Mouse (Mus musculus): Measurements from ENCODE around the gene Rai1. TPM values are rescaled to one million over a fixed set of nuclear protein-coding genes. Genes with fewer than 3 reads are reported as not detected.

Gene Rai1
- polyA plus RNA-seq (2016; fragmentation: Nextera tagmentation; extraction: Ambion mirVana), result 25.3 and 31.0 TPM in 2 replicates

DNA sequence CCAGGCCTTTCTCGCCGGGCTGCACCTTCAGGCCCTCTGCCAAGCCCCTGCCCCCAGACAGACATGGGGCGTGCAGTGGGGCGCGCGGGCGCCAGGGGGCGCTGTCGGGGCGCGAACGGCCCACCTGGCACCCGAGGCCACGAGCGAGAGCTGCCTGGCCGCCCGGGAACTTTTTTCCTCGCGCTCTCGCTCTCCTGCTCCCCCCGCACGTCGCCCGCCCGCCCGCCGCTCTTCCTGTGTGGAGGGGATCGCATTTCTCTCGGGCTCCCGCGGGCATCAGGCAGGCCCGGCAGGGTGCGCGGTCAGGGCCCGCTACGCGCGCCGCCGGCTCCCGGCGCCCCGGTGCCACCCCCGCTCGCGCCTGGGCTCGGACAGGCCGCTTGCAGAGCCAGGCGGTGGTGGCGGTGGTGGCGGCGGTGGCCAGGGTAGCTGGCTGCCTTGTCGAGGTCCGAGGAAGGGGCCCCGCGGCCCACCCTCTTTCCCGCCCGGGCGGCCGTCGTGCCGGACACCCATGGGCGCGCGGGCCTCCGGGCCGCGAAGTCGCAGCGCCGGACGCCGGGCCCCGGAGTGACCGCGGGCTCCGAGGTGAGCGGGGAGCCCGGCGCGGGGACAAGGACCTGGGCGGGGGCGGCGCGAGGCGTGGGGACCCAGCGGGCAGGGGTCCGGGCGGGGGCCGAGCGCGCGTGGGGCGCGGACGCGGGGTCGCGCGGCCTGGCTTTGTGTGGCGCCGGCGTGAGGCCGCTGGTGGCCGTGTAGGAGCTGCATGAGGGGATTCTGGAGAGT is at the start of gene Rai1:
Gene Rai1, plus strand, starts transcription at position 204 of the 783 bp plus-strand sequence.
- Histone ChIP-seq H3K27me3 (ENCODE audit: insufficient read depth, poor library complexity, severe bottlenecking) (no peaks in the 10 kb centered on the region), H3K36me3 (no peaks in the 10 kb centered on the region), H3K27ac (peak within 1 kb of the TSS; percentile 99), H3K4me1 (replicated peaks) (peaks cover 54% of the 10 kb centered on the region), H3K9me3 (no peaks in the 10 kb centered on the region), H3K4me3 (peak within 1 kb of the TSS; percentile 91)
- under 1% methylated on average over 105 of the region's 105 CpGs for WGBS
- peak; percentile 92 for DNase-seq (ENCODE audit: low spot score)

DNA sequence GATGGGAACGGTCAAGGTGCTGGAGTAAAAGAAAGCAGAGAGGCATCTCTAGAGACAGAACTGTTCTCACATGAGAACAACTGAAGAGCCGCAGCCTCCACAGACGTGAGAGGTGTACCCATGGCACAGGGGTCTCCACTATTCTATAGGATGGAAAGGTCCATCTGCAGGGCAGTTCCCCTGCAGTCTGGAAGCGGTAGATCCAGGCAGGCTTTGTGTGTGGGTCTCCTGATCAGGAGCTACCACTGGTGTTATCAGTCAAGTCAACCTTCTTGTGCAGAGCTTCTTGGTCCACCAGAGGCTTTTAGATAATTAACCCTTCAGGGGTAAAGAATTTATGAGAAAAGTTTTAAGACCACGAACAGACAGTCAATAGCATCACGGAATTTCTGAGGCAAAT is 48.3 kb upstream of the Rai1 start:
- WGBS, result 83% methylated on average over 6 of the region's 6 CpGs

DNA sequence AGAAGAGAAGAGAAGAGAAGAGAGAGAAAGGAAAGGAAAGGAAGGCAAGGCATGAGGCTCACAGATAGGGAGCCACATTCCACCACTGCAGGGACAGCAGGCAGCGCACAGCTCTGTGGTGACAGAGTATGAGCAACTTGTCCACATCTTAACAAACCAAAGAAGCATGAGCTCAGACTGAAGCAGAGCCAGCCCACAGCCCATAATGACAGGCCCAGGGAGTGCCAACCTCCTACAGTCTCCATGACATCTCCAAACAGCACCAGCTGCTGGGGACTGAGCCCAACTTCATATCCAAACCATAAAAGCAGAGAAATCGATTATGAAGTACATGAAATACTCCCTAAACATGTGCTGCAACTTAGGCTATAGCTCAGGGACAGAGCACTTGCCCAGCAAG is 46.8 kb upstream of the Rai1 start:
- Histone ChIP-seq H3K27me3 (ENCODE audit: insufficient read depth, poor library complexity, severe bottlenecking) (no peaks in the 10 kb centered on the region), H3K27ac (no peak overlapping the region), H3K4me3 (no peak overlapping the region), H3K9me3 (no peaks in the 10 kb centered on the region), H3K4me1 (replicated peaks) (no peaks in the 10 kb centered on the region), H3K36me3 (no peaks in the 10 kb centered on the region)
- DNase-seq (ENCODE audit: low spot score), result no peak
- 80% methylated on average over 2 of the region's 2 CpGs for WGBS

More for the DNA sequence above, 48.3 kb upstream of the Rai1 start:
- no peaks in the 10 kb centered on the region for H3K9me3 ChIP-seq
- no peak overlapping the region for H3K4me3 ChIP-seq
- H3K36me3 ChIP-seq, result no peaks in the 10 kb centered on the region
- no peak overlapping the region for H3K27ac ChIP-seq
- H3K27me3 ChIP-seq (ENCODE audit: insufficient read depth, poor library complexity, severe bottlenecking), result peaks cover 2% of the 10 kb centered on the region; the same call in 1 of the 2 replicates
- H3K4me1 ChIP-seq (replicated peaks), result no peaks in the 10 kb centered on the region
- DNase-seq (ENCODE audit: low spot score), result no peak

DNA sequence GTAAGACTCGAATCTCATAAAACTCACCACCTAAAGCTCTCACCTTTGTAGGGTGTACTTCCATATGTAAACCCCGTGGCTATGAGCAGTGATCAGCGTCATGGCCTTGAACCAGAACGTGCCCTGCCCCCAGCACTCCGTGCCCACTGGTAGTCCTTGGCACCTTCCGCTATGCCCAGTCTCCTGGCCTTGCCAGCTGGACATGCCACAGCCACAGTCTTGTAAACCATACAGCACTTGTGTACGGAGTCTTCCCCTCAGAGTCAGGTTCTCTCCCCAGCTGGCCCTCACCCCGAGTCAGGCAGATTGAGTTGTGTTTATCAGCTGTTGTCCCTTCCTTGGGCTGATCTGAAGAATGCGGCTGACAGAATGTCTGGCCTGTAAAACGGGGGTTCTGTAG is 46.4 kb upstream of the Rai1 start:
- DNase-seq (ENCODE audit: low spot score), result no peak
- 86% methylated on average over 10 of the region's 10 CpGs for WGBS
- no peaks in the 10 kb centered on the region for H3K36me3 ChIP-seq
- no peaks in the 10 kb centered on the region for H3K27me3 ChIP-seq (ENCODE audit: insufficient read depth, poor library complexity, severe bottlenecking)
- H3K4me1 ChIP-seq (replicated peaks), result no peaks in the 10 kb centered on the region
- H3K4me3 ChIP-seq, result no peak overlapping the region
- no peaks in the 10 kb centered on the region for H3K9me3 ChIP-seq
- no peak overlapping the region for H3K27ac ChIP-seq

DNA sequence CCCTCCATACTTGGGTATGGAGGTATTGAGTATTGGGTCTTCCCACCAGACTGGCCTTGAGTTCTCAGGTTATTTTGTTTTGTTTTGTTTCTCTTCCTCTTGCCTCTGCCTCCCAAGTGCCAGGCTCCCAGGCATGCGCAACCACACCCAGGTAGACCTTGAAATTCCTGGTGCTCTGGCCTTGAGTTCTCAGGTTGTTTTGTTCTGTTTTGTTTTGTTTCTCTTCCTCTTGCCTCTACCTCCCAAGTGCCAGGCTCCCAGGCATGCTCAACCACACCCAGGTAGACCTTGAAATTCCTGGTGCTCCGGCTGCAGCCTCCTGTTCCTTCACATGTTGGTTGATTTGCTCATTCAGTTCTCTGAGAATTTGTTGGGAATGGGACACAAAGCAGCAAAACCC is 44.8 kb upstream of the Rai1 start:
- no peak for DNase-seq (ENCODE audit: low spot score)
- no peak overlapping the region for H3K27ac ChIP-seq
- H3K4me1 ChIP-seq (replicated peaks), result no peaks in the 10 kb centered on the region
- no peaks in the 10 kb centered on the region for H3K36me3 ChIP-seq
- no peaks in the 10 kb centered on the region for H3K27me3 ChIP-seq (ENCODE audit: insufficient read depth, poor library complexity, severe bottlenecking)
- H3K4me3 ChIP-seq, result no peak overlapping the region
- H3K9me3 ChIP-seq, result no peaks in the 10 kb centered on the region
- 94% methylated on average over 2 of the region's 2 CpGs for WGBS

DNA sequence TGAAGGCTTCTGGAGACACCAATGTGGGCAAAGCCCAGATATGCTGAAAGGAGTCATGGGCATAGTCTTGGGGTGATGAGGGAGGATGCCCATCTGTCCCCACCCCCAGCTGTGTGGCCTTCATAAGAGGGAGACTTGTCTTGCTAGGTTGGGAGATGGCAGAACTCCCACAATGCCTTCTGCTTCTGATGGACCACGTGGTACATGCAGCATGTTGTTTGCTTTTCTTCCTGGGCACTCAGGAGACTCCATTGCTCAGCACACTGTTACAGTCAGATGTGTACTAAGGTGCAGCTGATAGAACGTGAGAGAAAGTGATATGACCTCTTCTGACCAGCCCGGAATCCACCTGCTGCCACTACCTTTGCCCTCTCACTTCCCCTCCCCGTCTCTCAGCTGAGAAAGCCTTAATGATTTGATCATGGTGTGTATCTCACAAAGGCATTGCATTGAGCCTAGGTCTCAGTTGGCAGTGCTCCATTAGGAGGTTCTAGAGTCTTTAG is 43.3 kb upstream of the Rai1 start:
- 78% methylated on average over 4 of the region's 4 CpGs for WGBS

DNA sequence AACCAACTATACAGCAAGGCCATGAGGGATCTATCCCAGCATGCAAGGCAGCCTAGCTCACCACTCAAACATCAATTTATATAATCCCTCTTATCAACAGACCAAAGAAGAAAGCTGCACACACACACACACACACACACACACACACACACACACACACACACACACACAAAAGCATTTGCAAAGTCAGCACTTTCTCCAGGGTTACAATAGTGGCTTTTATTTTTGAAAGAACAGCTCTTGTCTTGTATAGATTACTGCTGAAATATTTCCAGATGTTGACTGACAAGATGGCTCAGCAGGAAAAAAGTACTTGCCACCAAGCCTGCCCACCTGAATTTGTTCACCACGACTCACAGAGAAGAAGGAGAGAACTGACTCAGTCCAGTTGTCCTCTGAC is 39.5 kb upstream of the Rai1 start:
- WGBS, result 57% methylated on average over 1 of the region's 1 CpGs
- H3K9me3 ChIP-seq, result no peaks in the 10 kb centered on the region
- no peak for DNase-seq (ENCODE audit: low spot score)
- H3K27me3 ChIP-seq (ENCODE audit: insufficient read depth, poor library complexity, severe bottlenecking), result no peaks in the 10 kb centered on the region
- H3K27ac ChIP-seq, result no peak overlapping the region
- H3K4me3 ChIP-seq, result no peak overlapping the region
- H3K4me1 ChIP-seq (replicated peaks), result no peaks in the 10 kb centered on the region
- no peaks in the 10 kb centered on the region for H3K36me3 ChIP-seq

More for the DNA sequence above, 43.3 kb upstream of the Rai1 start:
- H3K4me1 ChIP-seq (replicated peaks), result no peaks in the 10 kb centered on the region
- H3K36me3 ChIP-seq, result no peaks in the 10 kb centered on the region
- DNase-seq (ENCODE audit: low spot score), result no peak
- no peak overlapping the region for H3K27ac ChIP-seq
- H3K27me3 ChIP-seq (ENCODE audit: insufficient read depth, poor library complexity, severe bottlenecking), result no peaks in the 10 kb centered on the region
- no peaks in the 10 kb centered on the region for H3K9me3 ChIP-seq
- H3K4me3 ChIP-seq, result no peak overlapping the region

DNA sequence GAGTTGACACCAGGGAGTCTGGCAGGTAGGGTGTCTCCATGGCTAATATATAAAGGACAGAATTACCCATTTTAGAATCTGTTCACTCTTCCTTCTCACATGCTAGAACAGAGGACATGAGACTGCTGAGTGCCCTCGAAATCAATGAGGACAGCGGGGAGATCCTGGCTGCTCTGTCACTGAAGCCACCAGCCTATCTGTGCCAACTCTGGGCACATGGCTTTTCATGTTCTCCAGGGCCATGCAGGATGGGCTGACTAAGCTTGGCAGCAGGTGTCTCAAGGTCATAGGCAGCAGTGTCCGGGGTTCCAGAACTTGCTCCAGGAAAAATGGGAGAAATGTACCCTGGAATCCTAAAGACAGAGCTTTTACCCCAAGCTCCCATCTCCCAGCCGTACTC is 37.2 kb upstream of the Rai1 start:
- H3K4me3 ChIP-seq, result no peak overlapping the region
- H3K27ac ChIP-seq, result no peak overlapping the region
- peaks cover 10% of the 10 kb centered on the region for H3K4me1 ChIP-seq (replicated peaks)
- H3K36me3 ChIP-seq, result no peaks in the 10 kb centered on the region
- WGBS, result 88% methylated on average over 4 of the region's 4 CpGs
- no peaks in the 10 kb centered on the region for H3K9me3 ChIP-seq
- no peaks in the 10 kb centered on the region for H3K27me3 ChIP-seq (ENCODE audit: insufficient read depth, poor library complexity, severe bottlenecking)
- DNase-seq (ENCODE audit: low spot score), result no peak

DNA sequence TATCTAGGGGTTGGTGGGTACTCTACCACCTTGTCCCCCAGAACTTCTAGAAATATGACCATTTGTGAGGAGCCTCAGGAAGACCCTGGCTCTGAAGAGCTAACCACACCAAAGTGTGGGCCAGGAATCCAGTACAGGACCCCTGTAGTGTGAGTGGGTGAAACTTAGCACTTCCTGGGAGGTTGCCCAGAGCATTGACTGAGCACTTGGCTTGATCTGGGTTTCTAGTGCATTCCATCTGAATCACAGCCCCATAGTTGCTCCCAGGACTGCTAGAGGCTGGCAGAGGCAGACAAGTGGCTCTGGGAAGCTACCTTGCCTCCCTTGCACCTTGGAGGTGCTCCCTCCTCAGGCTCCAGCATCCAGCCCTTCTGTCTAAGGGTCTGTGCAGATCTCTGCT is 36.2 kb upstream of the Rai1 start:
- no peak overlapping the region for H3K27ac ChIP-seq
- no peak overlapping the region for H3K4me3 ChIP-seq
- H3K36me3 ChIP-seq, result no peaks in the 10 kb centered on the region
- H3K9me3 ChIP-seq, result no peaks in the 10 kb centered on the region
- H3K27me3 ChIP-seq (ENCODE audit: insufficient read depth, poor library complexity, severe bottlenecking), result no peaks in the 10 kb centered on the region
- H3K4me1 ChIP-seq (replicated peaks), result peaks cover 10% of the 10 kb centered on the region
- no peak for DNase-seq (ENCODE audit: low spot score)

DNA sequence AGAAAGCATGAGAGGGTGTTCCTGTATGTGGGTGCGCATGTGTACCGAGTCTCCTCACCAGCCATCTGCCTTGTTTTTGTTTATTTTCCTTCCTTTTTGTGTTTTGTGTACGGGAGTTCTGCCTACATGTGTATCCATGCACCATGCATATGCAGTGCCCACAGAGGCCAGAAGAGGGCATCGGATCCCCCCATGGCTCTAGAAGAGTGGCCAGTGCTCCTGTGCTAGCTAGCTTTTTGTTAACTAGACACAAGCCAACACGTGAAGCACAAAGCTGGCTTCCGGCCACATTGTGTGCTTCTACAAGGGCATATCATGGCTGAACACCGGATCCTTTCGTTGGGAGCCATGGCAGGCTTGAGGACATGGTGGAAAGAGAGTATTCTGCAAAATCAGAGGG is 34.2 kb upstream of the Rai1 start:
- 36% methylated on average over 8 of the region's 8 CpGs for WGBS
- Histone ChIP-seq H3K4me1 (replicated peaks) (peaks cover 10% of the 10 kb centered on the region), H3K27ac (peak overlapping the region; percentile 73), H3K4me3 (no peak overlapping the region), H3K36me3 (no peaks in the 10 kb centered on the region), H3K27me3 (ENCODE audit: insufficient read depth, poor library complexity, severe bottlenecking) (no peaks in the 10 kb centered on the region), H3K9me3 (no peaks in the 10 kb centered on the region)
- peak; percentile 77 for DNase-seq (ENCODE audit: low spot score)

DNA sequence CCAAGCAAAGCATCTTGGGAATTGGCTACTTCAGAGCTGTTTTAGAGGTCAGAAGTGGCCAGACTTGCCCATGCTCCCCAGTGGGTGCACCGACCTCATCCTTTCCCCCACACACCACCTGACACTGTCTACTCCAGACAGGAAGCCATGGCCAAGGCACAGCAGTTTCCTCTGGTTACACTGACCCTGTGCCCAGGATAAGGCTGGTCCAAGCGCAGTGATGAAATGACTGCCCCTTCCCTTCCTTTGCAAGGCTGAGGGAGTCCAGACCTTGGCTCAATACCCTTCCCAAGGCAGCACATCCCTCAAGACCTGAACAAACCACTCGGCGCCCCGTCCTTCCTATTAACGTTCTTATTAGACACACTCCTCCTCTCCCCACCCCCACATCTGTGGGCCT is 33.6 kb upstream of the Rai1 start:
- no peaks in the 10 kb centered on the region for H3K36me3 ChIP-seq
- H3K27me3 ChIP-seq (ENCODE audit: insufficient read depth, poor library complexity, severe bottlenecking), result no peaks in the 10 kb centered on the region
- H3K9me3 ChIP-seq, result no peaks in the 10 kb centered on the region
- H3K4me1 ChIP-seq (replicated peaks), result peaks cover 10% of the 10 kb centered on the region
- DNase-seq (ENCODE audit: low spot score), result no peak
- H3K4me3 ChIP-seq, result no peak overlapping the region
- WGBS, result 92% methylated on average over 6 of the region's 6 CpGs
- H3K27ac ChIP-seq, result peak overlapping the region; percentile 73; the same call in 1 of the 2 replicates

DNA sequence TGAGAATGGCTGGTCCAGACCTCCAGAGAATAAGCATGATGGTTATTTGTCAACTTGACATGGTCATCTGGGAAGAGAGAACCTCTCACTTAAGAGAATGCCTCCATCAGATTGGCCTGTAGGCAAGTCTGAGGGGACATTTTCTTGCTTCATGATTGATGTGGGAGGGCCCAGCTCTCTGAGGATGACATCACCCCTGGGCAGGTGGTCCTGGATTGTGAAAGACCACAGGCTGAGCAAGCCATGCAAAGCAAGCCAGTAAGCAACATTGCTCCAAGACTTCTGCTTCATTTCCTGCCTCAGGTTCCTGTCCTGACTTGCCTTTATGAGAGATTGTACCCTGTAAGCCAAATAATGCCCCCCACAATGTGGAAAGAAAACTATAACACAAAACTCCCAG is 31.7 kb upstream of the Rai1 start:
- no peak overlapping the region for H3K4me3 ChIP-seq
- no peaks in the 10 kb centered on the region for H3K27me3 ChIP-seq (ENCODE audit: insufficient read depth, poor library complexity, severe bottlenecking)
- H3K9me3 ChIP-seq, result no peaks in the 10 kb centered on the region
- peaks cover 10% of the 10 kb centered on the region for H3K4me1 ChIP-seq (replicated peaks)
- H3K36me3 ChIP-seq, result no peaks in the 10 kb centered on the region
- no peak overlapping the region for H3K27ac ChIP-seq
- DNase-seq (ENCODE audit: low spot score), result no peak

DNA sequence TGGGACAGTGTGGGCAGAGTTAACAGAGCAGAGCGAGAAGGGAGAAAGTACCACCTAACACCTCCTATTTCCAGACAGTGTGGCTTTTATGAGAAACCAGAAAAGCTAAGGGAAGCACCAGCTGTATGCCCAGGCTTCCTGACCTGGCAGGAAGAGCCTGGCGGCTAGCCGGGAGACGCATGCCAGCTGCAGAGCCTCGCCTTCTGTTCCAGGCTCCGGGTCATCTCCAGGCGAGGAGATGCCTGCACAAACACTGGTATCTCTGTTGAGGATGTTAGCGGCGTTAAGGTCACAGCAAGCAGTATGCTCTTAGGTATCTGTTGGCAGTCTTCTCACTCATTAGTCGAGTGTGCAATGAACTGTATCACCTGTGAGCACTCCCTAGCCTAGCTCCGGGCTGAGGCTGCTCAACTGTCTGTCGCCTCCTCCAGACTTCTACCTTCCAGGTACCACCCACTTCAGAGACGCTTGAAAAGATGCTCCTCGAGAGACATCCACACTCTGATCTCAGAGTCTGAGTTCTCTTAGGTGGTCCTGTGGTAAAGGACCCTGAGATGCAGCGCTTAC is 30.8 kb upstream of the Rai1 start:
- Histone ChIP-seq H3K27ac (no peak overlapping the region), H3K4me1 (replicated peaks) (peaks cover 10% of the 10 kb centered on the region), H3K9me3 (no peaks in the 10 kb centered on the region), H3K4me3 (no peak overlapping the region), H3K27me3 (ENCODE audit: insufficient read depth, poor library complexity, severe bottlenecking) (no peaks in the 10 kb centered on the region), H3K36me3 (no peaks in the 10 kb centered on the region)
- no peak for DNase-seq (ENCODE audit: low spot score)
- WGBS, result 74% methylated on average over 15 of the region's 15 CpGs
